Mouse (Mus musculus) MEL (cell line): Measurements from ENCODE around the gene Rpl26.

Experiments
- CTCF ChIP-seq, 3 experiments: IDR thresholded peaks in 2 of 3; conservative IDR thresholded peaks in 1 of 3; 2 replicates each; pipeline ENCODE4 v1.5.1; 2011 to 2012; ENCODE audit warnings: low read length in 3 of 3, low read depth in 2 of 3, mild to moderate bottlenecking in 2 of 3, improper control_type of control experiment in 1 of 3, inconsistent platforms in 1 of 3, mixed read lengths in 1 of 3, moderate library complexity in 1 of 3; ENCODE audit not compliant: control insufficient read depth in 1 of 3, insufficient read depth in 1 of 3, poor library complexity in 1 of 3, severe bottlenecking in 1 of 3
- E2F4 ChIP-seq: IDR thresholded peaks from 2 replicates; pipeline ENCODE4 v1.6.1; 2011; ENCODE audit warnings: low read depth, low read length, improper control_type of control experiment, borderline replicate concordance
- EP300 ChIP-seq, 2 experiments: IDR thresholded peaks; 2 replicates each; pipeline ENCODE4 v1.6.1; 2011; ENCODE audit warnings: improper control_type of control experiment in 2 of 2, low read length in 2 of 2, low read depth in 1 of 2, mild to moderate bottlenecking in 1 of 2
- JUND ChIP-seq: IDR thresholded peaks from 2 replicates; pipeline ENCODE4 v1.6.1; 2011; ENCODE audit warnings: low read depth, mild to moderate bottlenecking, improper control_type of control experiment, low read length
- POLR2A ChIP-seq, 2 experiments: IDR thresholded peaks; 2 replicates each; pipeline ENCODE4 v1.6.1; 2011 to 2012; ENCODE audit warnings: low read length in 2 of 2, mild to moderate bottlenecking in 2 of 2, control low read depth in 1 of 2, improper control_type of control experiment in 1 of 2, low read depth in 1 of 2, moderate library complexity in 1 of 2; ENCODE audit not compliant: control insufficient read depth in 1 of 2, insufficient read depth in 1 of 2, poor library complexity in 1 of 2
- TCF12 ChIP-seq: IDR thresholded peaks from 2 replicates; pipeline ENCODE4 v1.6.1; 2014; ENCODE audit warnings: low read depth, mild to moderate bottlenecking, inconsistent platforms, low read length, improper control_type of control experiment, moderate library complexity
- ZC3H11A ChIP-seq: IDR thresholded peaks from 2 replicates; pipeline ENCODE4 v1.6.1; 2012; ENCODE audit warnings: low read depth, mild to moderate bottlenecking, inconsistent platforms, low read length, improper control_type of control experiment

GRCm38 (mm10) chr11:68905138-68905531 is 3.8 kb downstream of the Rpl26 start:
- TF ChIP-seq POLR2A (IDR thresholded peaks at IDR 0.05; ENCODE audit: control insufficient read depth in 1 of 2, insufficient read depth in 1 of 2, low read depth in 1 of 2, low read length in 2 of 2, poor library complexity in 1 of 2) (peak in 1 of 2 experiments; percentile 55; a peak in 2 of 4 replicates), CTCF (IDR thresholded peaks at IDR 0.05 in 2 of 3, conservative IDR thresholded peaks at IDR 0.05 in 1 of 3; ENCODE audit: control insufficient read depth in 1 of 3, insufficient read depth in 1 of 3, low read depth in 2 of 3, low read length in 3 of 3, poor library complexity in 1 of 3, severe bottlenecking in 1 of 3) (no peak), TCF12 (no peak), JUND (no peak), EP300 (IDR thresholded peaks at IDR 0.05; ENCODE audit: low read depth in 1 of 2, low read length in 2 of 2) (no peak), ZC3H11A (no peak), E2F4 (no peak)
